Mouse (Mus musculus) spleen, adult 2 months (tissue): ENCODE data around the gene Adgrf3. TPM values are rescaled to one million over a fixed set of nuclear protein-coding genes. Genes with fewer than 3 reads are reported as not detected.

Experiments
- DNase-seq, 2 experiments: peaks; one replicate each; pipeline versions ENCODE4 v3.0.0 to v3.0.0-alpha.2; 2012 to 2021; ENCODE audit warnings: low spot score in 2 of 2, low read depth in 1 of 2
- H3K27ac ChIP-seq: fragments of 200-500 bp; 2 replicates; pipeline ENCODE4 v1.5.1; 2012; ENCODE audit warnings: low read length, inconsistent platforms; ENCODE audit not compliant: insufficient read depth
- H3K27me3 ChIP-seq: fragments of 200-500 bp; 2 replicates; pipeline ENCODE4 v1.6.1; 2012; ENCODE audit warnings: mild to moderate bottlenecking, moderate library complexity, low read length, inconsistent platforms; ENCODE audit not compliant: control insufficient read depth, insufficient read depth
- H3K36me3 ChIP-seq: fragments of 200-500 bp; 2 replicates; pipeline ENCODE4 v1.6.1; 2012; ENCODE audit warnings: mild to moderate bottlenecking, low read length, inconsistent platforms; ENCODE audit not compliant: control insufficient read depth, insufficient read depth
- H3K4me1 ChIP-seq: fragments of 200-500 bp; 2 replicates; pipeline ENCODE4 v1.6.1; 2011; ENCODE audit warnings: inconsistent platforms; ENCODE audit not compliant: control insufficient read depth, insufficient read depth, insufficient read length
- H3K4me3 ChIP-seq: fragments of 200-500 bp; 2 replicates; pipeline ENCODE4 v1.5.1; 2011; ENCODE audit warnings: mild to moderate bottlenecking, inconsistent platforms; ENCODE audit not compliant: insufficient read depth, insufficient read length; ENCODE audit errors: extremely low read depth
- CTCF ChIP-seq: fragments of 200-500 bp; IDR thresholded peaks from 2 replicates; pipeline ENCODE4 v1.5.1; 2011; ENCODE audit warnings: mild to moderate bottlenecking, inconsistent platforms; ENCODE audit not compliant: insufficient read depth, insufficient read length, insufficient replicate concordance; ENCODE audit errors: extremely low read depth
- POLR2A ChIP-seq: fragments of 200-500 bp; IDR thresholded peaks from 2 replicates; pipeline ENCODE4 v1.6.1; 2011; ENCODE audit warnings: low read depth, low read length, inconsistent platforms
- WGBS: fragments of 180-500 bp; shearing (Covaris S2); methylation state at CpG from one replicate; pipeline ENCODE4 v1.1.7; 2018; 5-methylcytosine and 5-hydroxymethylcytosine counted together
- polyA plus RNA-seq: library from polyadenylated mRNA; depleted of rRNA; stranded (reverse); fragments of >200 nt; gene quantifications from 2 replicates; pipeline ENCODE4 v1.2.3, GENCODE M21; 2012

The Adgrf3 gene
- polyA plus RNA-seq, 1 experiment, result 0.08 TPM

DNA sequence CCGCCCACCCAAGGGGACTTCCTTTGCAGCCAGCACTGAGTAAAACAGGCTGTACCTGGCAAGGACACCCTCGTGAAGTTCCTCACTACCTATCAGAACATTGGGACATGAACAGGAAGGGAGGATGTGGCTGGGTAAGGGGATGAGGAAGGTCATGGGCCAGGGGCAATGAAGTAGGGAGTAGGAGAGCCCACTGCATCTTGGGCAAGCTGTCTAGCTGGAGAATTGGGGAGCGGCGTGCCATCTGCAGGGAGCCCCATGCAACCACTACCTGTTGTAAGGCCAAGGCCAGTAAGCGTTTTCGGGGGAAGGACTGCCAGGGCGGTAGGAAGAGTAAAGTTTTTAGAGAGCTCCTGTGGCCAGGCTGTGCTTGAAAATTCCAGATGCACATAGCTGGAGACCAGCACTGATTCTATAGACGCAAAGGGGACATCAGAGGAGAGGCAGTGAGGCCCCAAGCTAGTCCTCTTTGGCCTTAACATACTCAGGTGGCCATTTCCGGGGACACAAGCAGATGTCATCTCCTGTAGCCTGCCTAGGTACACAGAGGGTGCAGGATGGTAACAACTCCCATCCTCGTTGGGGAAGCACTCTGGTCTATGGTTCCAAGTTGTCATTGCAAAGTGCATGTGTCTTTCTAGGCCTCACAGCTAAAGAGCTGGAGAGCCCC, 2.2 kb downstream of the Adgrf3 start:
- H3K4me3 ChIP-seq, result no peak overlapping the region
- TF ChIP-seq CTCF (no peak), POLR2A (no peak)
- DNase-seq, result no peak
- H3K4me1 ChIP-seq, result no peaks in the 10 kb centered on the region
- H3K27me3 ChIP-seq, result no peaks in the 10 kb centered on the region
- WGBS, result 77% methylated on average over 10 of the region's 10 CpGs
- no peaks in the 10 kb centered on the region for H3K36me3 ChIP-seq
- no peak overlapping the region for H3K27ac ChIP-seq

- no peak for TF ChIP-seq CTCF
- TF ChIP-seq POLR2A, result no peak
- no peak overlapping the region for H3K4me3 ChIP-seq
- no peaks in the 10 kb centered on the region for H3K27me3 ChIP-seq
- WGBS, result 68% methylated on average over 7 of the region's 7 CpGs
- H3K36me3 ChIP-seq, result no peaks in the 10 kb centered on the region
- no peaks in the 10 kb centered on the region for H3K4me1 ChIP-seq
- H3K27ac ChIP-seq, result no peak overlapping the region
- no peak for DNase-seq
Observed at GRCm38 (mm10) chr5:30202221-30202620, 3.3 kb downstream of the Adgrf3 start.

DNA sequence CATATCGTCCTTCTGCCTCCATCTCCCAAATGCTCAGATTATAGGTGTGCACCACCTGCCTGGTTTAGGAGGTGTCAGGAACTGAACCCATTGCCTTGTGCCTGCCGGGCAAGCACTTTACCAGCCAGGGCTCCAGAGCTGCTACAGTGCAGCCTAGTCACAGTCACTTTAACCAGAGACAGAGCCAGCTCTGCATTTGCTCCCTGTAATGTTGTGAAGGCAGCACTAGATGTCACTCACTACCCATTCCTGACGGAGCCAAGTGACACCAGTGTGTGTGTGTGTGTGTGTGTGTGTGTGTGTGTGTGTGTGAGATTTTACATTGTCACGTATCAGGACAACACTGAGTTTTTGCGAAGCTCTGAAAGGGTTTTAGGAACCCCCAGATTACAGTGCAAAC, 4.0 kb downstream of the Adgrf3 start:
- DNase-seq, result no peak
- Histone ChIP-seq H3K27me3 (no peaks in the 10 kb centered on the region), H3K27ac (no peak overlapping the region), H3K4me1 (no peaks in the 10 kb centered on the region), H3K36me3 (no peaks in the 10 kb centered on the region), H3K4me3 (no peak overlapping the region)
- TF ChIP-seq CTCF, result no peak
- no peak for TF ChIP-seq POLR2A
- 39% methylated on average over 5 of the region's 5 CpGs for WGBS

GRCm38 (mm10) chr5:30198257-30198656, 7.3 kb downstream of the Adgrf3 start:
- no peak overlapping the region for H3K27ac ChIP-seq
- whole genome bisulfite sequencing, result 28% methylated on average over 7 of the region's 7 CpGs
- no peaks in the 10 kb centered on the region for H3K4me1 ChIP-seq
- no peak for DNase-seq
- TF ChIP-seq CTCF, result no peak
- no peaks in the 10 kb centered on the region for H3K27me3 ChIP-seq
- H3K4me3 ChIP-seq, result no peak overlapping the region
- H3K36me3 ChIP-seq, result no peaks in the 10 kb centered on the region

DNA sequence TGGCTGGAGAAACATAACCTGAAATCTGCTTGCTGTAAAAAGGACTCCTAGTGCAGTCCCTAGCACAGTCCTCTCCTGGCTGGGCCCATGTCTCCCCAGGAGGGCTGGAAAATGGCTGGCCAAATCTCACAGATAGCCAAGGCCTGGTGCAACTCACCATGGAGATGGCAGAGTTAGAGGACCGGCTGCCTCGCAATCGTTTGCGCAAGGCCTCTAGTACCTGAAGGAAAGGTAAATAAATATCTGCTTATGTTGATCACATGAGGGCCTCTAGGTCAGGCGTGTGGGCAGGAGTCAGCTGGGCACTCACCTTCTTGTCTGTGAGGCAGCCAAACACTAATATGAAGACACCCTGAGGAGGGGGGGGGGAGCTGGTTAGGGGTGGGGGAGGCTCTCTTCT, 10.2 kb downstream of the Adgrf3 start:
- no peak overlapping the region for H3K4me3 ChIP-seq
- WGBS, result 92% methylated on average over 5 of the region's 5 CpGs
- H3K27ac ChIP-seq, result no peak overlapping the region
- TF ChIP-seq POLR2A (no peak), CTCF (no peak)
- H3K36me3 ChIP-seq, result no peaks in the 10 kb centered on the region
- DNase-seq, result no peak
- H3K4me1 ChIP-seq, result no peaks in the 10 kb centered on the region
- no peaks in the 10 kb centered on the region for H3K27me3 ChIP-seq

GRCm38 (mm10) chr5:30192452-30192851, 13.1 kb downstream of the Adgrf3 start:
- H3K27ac ChIP-seq, result no peak overlapping the region
- no peak for TF ChIP-seq CTCF
- no peak for TF ChIP-seq POLR2A
- WGBS, result 93% methylated on average over 1 of the region's 1 CpGs

DNA sequence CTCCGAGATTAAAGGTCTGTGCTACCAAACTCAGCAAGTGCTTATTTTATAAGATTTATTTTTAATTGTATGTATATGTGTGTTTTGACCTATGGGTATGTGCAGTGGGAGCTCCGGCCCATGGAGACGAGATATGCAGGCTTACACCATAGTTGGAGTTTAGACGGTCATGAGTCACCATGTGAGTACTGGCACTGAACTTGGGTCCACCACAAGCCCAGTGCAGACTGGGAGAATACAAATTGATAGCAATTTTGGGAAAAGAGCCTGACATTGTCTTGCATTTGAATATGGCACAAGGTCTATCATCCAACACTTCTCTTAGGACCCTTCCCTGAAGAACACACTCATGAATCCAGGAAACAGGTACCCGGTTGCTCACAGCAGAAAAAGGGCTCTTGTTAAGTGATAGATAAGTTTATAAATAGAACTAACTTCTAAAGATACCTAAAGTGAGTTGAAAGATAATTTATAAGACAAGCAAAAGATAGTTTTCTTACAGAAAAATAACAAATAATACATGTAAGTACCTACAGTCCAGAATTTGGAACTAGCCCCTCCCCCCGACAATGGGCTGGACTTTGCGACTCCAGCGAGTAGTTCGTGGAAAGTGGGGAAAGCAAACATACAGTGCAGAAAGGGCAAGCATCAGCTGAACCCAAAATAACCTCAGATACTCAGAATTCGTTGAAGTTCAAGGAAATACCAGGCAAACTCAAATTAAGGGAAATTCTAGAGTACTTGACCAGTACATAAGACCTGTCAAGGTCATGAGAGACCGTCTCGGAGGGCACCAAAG, 17.6 kb downstream of the Adgrf3 start:
- 94% methylated on average over 12 of the region's 12 CpGs for whole genome bisulfite sequencing
- DNase-seq, result no peak
- H3K4me1 ChIP-seq, result no peaks in the 10 kb centered on the region
- TF ChIP-seq CTCF, result no peak
- TF ChIP-seq POLR2A, result no peak
- no peaks in the 10 kb centered on the region for H3K27me3 ChIP-seq
- no peak overlapping the region for H3K4me3 ChIP-seq
- no peak overlapping the region for H3K27ac ChIP-seq
- peaks cover 20% of the 10 kb centered on the region for H3K36me3 ChIP-seq

More at GRCm38 (mm10) chr5:30192452-30192851, 13.1 kb downstream of the Adgrf3 start:
- H3K36me3 ChIP-seq, result peaks cover 5% of the 10 kb centered on the region; the same call in 1 of the 2 replicates
- H3K4me1 ChIP-seq, result no peaks in the 10 kb centered on the region
- no peak overlapping the region for H3K4me3 ChIP-seq
- H3K27me3 ChIP-seq, result no peaks in the 10 kb centered on the region
- no peak for DNase-seq
